Mouse (Mus musculus): Measurements from ENCODE around the gene N4bp1. TPM values are rescaled to one million over a fixed set of nuclear protein-coding genes. Genes with fewer than 3 reads are reported as not detected.

N4bp1 gene
- polyA plus RNA-seq, 1 experiment from 2014 or later: 8.5 TPM

- WGBS: 82% methylated on average over 2 of the region's 2 CpGs
- H3K4me2 ChIP-seq: no peak overlapping the region
- ATAC-seq (ENCODE audit: insufficient number of reproducible peaks, low FRiP score): no peak
These were observed 87.4 kb downstream of the N4bp1 start for GRCm38 (mm10) chr8:86797705-86798104.

GRCm38 (mm10) chr8:86794716-86795115 is 90.3 kb downstream of the N4bp1 start:
- H3K4me3 ChIP-seq: no peak overlapping the region
- 33% methylated on average over 6 of the region's 6 CpGs for WGBS
- ATAC-seq (ENCODE audit: insufficient number of reproducible peaks, low FRiP score): no peak

More at GRCm38 (mm10) chr8:86797705-86798104, 87.4 kb downstream of the N4bp1 start:
- Histone ChIP-seq H3K27me3 (replicated peaks) (no peaks in the 10 kb centered on the region), H3K4me1 (replicated peaks) (0 out of 2 replicates have a peak, but pooled peaks cover 4% of the 10 kb centered on the region), H3K4me3 (no peak overlapping the region), H3K27ac (ENCODE audit: poor library complexity, severe bottlenecking) (no peak overlapping the region), H3K9me3 (replicated peaks) (no peaks in the 10 kb centered on the region), H3K9ac (no peak overlapping the region), H3K36me3 (no peaks in the 10 kb centered on the region)

GRCm38 (mm10) chr8:86791542-86791941 is 93.5 kb downstream of the N4bp1 start:
- Histone ChIP-seq H3K9me3 (replicated peaks) (no peaks in the 10 kb centered on the region), H3K4me1 (replicated peaks) (peaks cover 17% of the 10 kb centered on the region), H3K36me3 (no peaks in the 10 kb centered on the region), H3K27me3 (replicated peaks) (no peaks in the 10 kb centered on the region), H3K4me2 (no peak overlapping the region), H3K4me3 (no peak overlapping the region), H3K27ac (ENCODE audit: poor library complexity, severe bottlenecking) (no peak overlapping the region), H3K9ac (no peak overlapping the region)
- 80% methylated on average over 6 of the region's 6 CpGs for WGBS
- no peak for ATAC-seq (ENCODE audit: insufficient number of reproducible peaks, low FRiP score)

More at GRCm38 (mm10) chr8:86794716-86795115, 90.3 kb downstream of the N4bp1 start:
- H3K27ac ChIP-seq (ENCODE audit: poor library complexity, severe bottlenecking): no peak overlapping the region
- H3K4me1 ChIP-seq (replicated peaks): 0 out of 2 replicates have a peak, but pooled peaks cover 4% of the 10 kb centered on the region
- H3K36me3 ChIP-seq: no peaks in the 10 kb centered on the region
- no peaks in the 10 kb centered on the region for H3K27me3 ChIP-seq (replicated peaks)
- no peak overlapping the region for H3K4me2 ChIP-seq
- H3K9ac ChIP-seq: no peak overlapping the region
- no peaks in the 10 kb centered on the region for H3K9me3 ChIP-seq (replicated peaks)

DNA sequence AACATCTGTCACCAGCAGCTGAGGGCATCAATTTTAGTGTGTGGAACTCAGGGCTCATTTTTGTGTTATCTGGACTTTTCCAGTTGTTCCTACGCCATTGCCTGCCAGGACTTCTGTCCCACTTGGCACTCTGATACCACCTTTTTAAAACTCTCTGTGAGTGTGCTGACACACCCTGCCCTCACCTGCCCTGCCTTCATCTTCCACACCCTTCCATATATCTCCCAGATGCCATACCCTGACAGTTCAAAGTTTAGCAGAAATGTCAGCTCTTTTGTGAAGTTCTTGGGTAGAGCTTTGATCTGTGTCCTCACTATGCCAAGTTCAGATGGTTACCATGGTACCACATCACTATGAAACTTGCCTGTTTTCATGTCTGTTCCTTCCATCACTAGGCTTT is 95.5 kb downstream of the N4bp1 start:
- no peaks in the 10 kb centered on the region for H3K9me3 ChIP-seq (replicated peaks)

DNA sequence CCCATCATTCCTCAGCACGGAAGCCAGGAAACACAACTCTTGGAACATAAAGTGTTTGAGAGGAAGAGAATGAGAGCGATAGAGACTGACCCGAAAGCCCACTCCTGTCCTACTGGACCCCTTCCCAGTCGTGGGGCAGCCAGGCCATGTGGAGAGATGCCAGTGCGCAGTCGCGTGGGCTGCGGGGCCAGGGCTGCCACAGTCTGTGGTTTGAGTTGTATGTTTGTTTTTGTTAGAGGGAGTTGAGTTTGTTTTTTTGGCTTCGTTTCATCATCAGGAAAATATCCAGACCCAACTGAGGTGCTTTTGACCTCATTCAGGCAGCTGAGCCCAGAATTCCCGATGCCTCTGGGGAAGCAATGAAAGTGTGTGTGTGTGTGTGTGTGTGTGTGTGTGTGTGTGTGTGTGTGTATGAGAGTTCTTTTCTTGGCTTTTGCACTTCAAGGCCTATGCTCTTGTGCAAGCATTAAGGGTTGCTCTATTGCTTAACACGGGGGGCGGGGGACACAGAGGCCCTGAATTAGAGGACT is 97.1 kb downstream of the N4bp1 start:
- no peak overlapping the region for H3K9ac ChIP-seq
- H3K27me3 ChIP-seq (replicated peaks): no peaks in the 10 kb centered on the region
- ATAC-seq (ENCODE audit: insufficient number of reproducible peaks, low FRiP score): no peak
- peaks cover 15% of the 10 kb centered on the region for H3K4me1 ChIP-seq (replicated peaks)
- H3K36me3 ChIP-seq: no peaks in the 10 kb centered on the region
- 63% methylated on average over 12 of the region's 12 CpGs for WGBS
- no peak overlapping the region for H3K4me3 ChIP-seq
- no peaks in the 10 kb centered on the region for H3K9me3 ChIP-seq (replicated peaks)
- H3K4me2 ChIP-seq: peak overlapping the region; percentile 4; the same call in 1 of the 2 replicates
- H3K27ac ChIP-seq (ENCODE audit: poor library complexity, severe bottlenecking): peak overlapping the region; percentile 31

More for the DNA sequence above, 95.5 kb downstream of the N4bp1 start:
- Histone ChIP-seq H3K4me1 (replicated peaks) (peaks cover 18% of the 10 kb centered on the region), H3K27me3 (replicated peaks) (no peaks in the 10 kb centered on the region), H3K4me2 (no peak overlapping the region), H3K4me3 (no peak overlapping the region), H3K36me3 (no peaks in the 10 kb centered on the region), H3K9ac (no peak overlapping the region), H3K27ac (ENCODE audit: poor library complexity, severe bottlenecking) (no peak overlapping the region)
- no peak for ATAC-seq (ENCODE audit: insufficient number of reproducible peaks, low FRiP score)
- WGBS: 79% methylated on average over 1 of the region's 1 CpGs

GRCm38 (mm10) chr8:86786498-86786897 is 98.6 kb downstream of the N4bp1 start:
- 41% methylated on average over 5 of the region's 5 CpGs for WGBS
- peaks cover 15% of the 10 kb centered on the region for H3K4me1 ChIP-seq (replicated peaks)
- H3K4me2 ChIP-seq: no peak overlapping the region
- no peak for ATAC-seq (ENCODE audit: insufficient number of reproducible peaks, low FRiP score)
- H3K9me3 ChIP-seq (replicated peaks): no peaks in the 10 kb centered on the region
- no peak overlapping the region for H3K9ac ChIP-seq
- no peak overlapping the region for H3K4me3 ChIP-seq
- no peak overlapping the region for H3K27ac ChIP-seq (ENCODE audit: poor library complexity, severe bottlenecking)
- no peaks in the 10 kb centered on the region for H3K36me3 ChIP-seq
- H3K27me3 ChIP-seq (replicated peaks): no peaks in the 10 kb centered on the region

GRCm38 (mm10) chr8:86781094-86781493 is 104.0 kb downstream of the N4bp1 start:
- Histone ChIP-seq H3K4me2 (no peak overlapping the region), H3K9me3 (replicated peaks) (no peaks in the 10 kb centered on the region), H3K27me3 (replicated peaks) (no peaks in the 10 kb centered on the region), H3K36me3 (no peaks in the 10 kb centered on the region), H3K4me3 (no peak overlapping the region), H3K27ac (ENCODE audit: poor library complexity, severe bottlenecking) (no peak overlapping the region), H3K9ac (no peak overlapping the region), H3K4me1 (replicated peaks) (no peaks in the 10 kb centered on the region)
- no peak for ATAC-seq (ENCODE audit: insufficient number of reproducible peaks, low FRiP score)
- 84% methylated on average over 8 of the region's 8 CpGs for WGBS

GRCm38 (mm10) chr8:86779207-86779606 is 105.9 kb downstream of the N4bp1 start:
- no peak for ATAC-seq (ENCODE audit: insufficient number of reproducible peaks, low FRiP score)
- Histone ChIP-seq H3K36me3 (no peaks in the 10 kb centered on the region), H3K27me3 (replicated peaks) (no peaks in the 10 kb centered on the region), H3K4me1 (replicated peaks) (no peaks in the 10 kb centered on the region), H3K4me3 (no peak overlapping the region), H3K4me2 (no peak overlapping the region), H3K9ac (no peak overlapping the region), H3K9me3 (replicated peaks) (no peaks in the 10 kb centered on the region), H3K27ac (ENCODE audit: poor library complexity, severe bottlenecking) (no peak overlapping the region)
- 76% methylated on average over 8 of the region's 8 CpGs for WGBS

- Histone ChIP-seq H3K27ac (ENCODE audit: poor library complexity, severe bottlenecking) (no peak overlapping the region), H3K27me3 (replicated peaks) (no peaks in the 10 kb centered on the region), H3K9ac (no peak overlapping the region), H3K4me3 (no peak overlapping the region), H3K9me3 (replicated peaks) (no peaks in the 10 kb centered on the region), H3K4me2 (no peak overlapping the region), H3K36me3 (no peaks in the 10 kb centered on the region), H3K4me1 (replicated peaks) (peaks cover 6% of the 10 kb centered on the region)
- no peak for ATAC-seq (ENCODE audit: insufficient number of reproducible peaks, low FRiP score)
- 67% methylated on average over 1 of the region's 1 CpGs for WGBS
These were observed 114.9 kb downstream of the N4bp1 start for GRCm38 (mm10) chr8:86769945-86770715.

DNA sequence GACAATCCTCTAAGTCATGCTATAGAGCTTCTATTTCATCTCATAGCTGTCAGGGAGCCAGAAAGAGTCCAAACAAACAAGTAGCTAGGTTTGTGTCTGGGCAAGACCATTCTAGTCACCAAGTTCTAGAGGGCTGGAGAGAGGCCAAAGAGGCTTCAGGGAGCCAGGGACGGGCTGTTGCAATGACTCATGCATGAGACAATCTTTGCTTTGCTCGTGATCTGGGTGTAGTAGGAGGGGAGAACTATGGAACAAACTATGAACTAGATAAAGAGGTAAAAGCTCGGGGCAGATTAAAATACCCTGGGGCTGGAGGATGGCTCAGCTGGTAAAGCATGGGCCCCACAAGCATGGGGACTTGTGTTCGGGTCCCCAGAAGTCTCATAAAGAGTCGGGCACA is 116.6 kb downstream of the N4bp1 start:
- 49% methylated on average over 5 of the region's 5 CpGs for WGBS
- Histone ChIP-seq H3K4me1 (replicated peaks) (peaks cover 6% of the 10 kb centered on the region), H3K27me3 (replicated peaks) (no peaks in the 10 kb centered on the region), H3K9ac (no peak overlapping the region), H3K4me3 (no peak overlapping the region), H3K9me3 (replicated peaks) (no peaks in the 10 kb centered on the region), H3K27ac (ENCODE audit: poor library complexity, severe bottlenecking) (no peak overlapping the region), H3K36me3 (no peaks in the 10 kb centered on the region), H3K4me2 (no peak overlapping the region)
- ATAC-seq (ENCODE audit: insufficient number of reproducible peaks, low FRiP score): no peak

- H3K27me3 ChIP-seq (replicated peaks): no peaks in the 10 kb centered on the region; the same call in 1 of the 2 replicates
- H3K36me3 ChIP-seq: no peaks in the 10 kb centered on the region
- no peaks in the 10 kb centered on the region for H3K9me3 ChIP-seq (replicated peaks)
- H3K9ac ChIP-seq: no peak overlapping the region
- 82% methylated on average over 9 of the region's 9 CpGs for WGBS
- H3K4me3 ChIP-seq: no peak overlapping the region
- peaks cover 6% of the 10 kb centered on the region for H3K4me1 ChIP-seq (replicated peaks)
- H3K4me2 ChIP-seq: no peak overlapping the region
- no peak overlapping the region for H3K27ac ChIP-seq (ENCODE audit: poor library complexity, severe bottlenecking)
- no peak for ATAC-seq (ENCODE audit: insufficient number of reproducible peaks, low FRiP score)
These were observed 118.4 kb downstream of the N4bp1 start for GRCm38 (mm10) chr8:86766548-86767211.
